Mouse (Mus musculus): ENCODE data around the gene Repin1.

DNA sequence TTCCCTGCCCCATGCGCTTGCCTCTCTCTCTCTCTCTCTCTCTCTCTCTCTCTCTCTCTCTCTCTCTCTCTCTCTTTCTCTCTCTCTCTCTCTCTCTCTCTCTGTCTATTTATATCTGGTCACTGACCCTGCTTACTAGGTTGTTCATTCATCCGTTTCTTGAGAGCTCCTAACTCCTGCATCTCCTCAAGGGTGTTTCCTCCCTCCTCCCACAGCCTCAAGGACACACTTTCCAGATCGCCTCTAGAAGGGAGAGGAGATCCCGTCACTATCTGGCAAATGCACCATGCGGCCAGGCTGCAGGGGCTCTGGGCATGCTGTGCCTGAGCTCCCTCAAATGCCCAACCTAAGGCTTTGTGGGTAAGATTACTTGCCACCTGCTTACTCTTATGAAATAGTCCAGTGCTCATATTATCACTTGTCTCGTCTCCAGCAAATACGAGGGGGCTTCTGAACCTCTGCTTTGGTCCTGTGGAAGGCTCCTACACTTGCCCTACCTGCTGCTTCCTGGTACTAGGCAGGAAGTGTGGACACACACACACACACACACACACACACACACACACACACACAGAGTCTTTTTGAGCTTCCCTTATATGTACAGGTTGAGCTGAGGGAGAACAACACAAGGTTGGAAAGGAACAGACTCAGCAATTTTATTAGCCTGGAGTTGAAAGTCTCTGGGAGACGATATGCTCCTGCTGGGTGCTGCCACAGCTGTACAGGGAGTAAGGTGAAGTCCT, 24.4 kb upstream of the Repin1 start:
- TF ChIP-seq GATA1 (IDR thresholded peaks at IDR 0.05; ENCODE audit: low read length) = no peak
- no peak for TF ChIP-seq TAL1 (IDR thresholded peaks at IDR 0.05; ENCODE audit: low read length)
